Mouse (Mus musculus): Measurements from ENCODE around the gene Pidd1. TPM values are rescaled to one million over a fixed set of nuclear protein-coding genes. Genes with fewer than 3 reads are reported as not detected.

Gene Pidd1
- polyA plus RNA-seq, 1 experiment, result 39.0 TPM

GRCm38 (mm10) chr7:141466045-141466394 is 22.2 kb upstream of the Pidd1 start:
- no peak for TF ChIP-seq GATA1 (IDR thresholded peaks at IDR 0.05; ENCODE audit: low read length)

- no peak for TF ChIP-seq GATA1 (IDR thresholded peaks at IDR 0.05; ENCODE audit: low read length)
Observed at GRCm38 (mm10) chr7:141465388-141466044, 21.7 kb upstream of the Pidd1 start.

- TF ChIP-seq GATA1 (IDR thresholded peaks at IDR 0.05; ENCODE audit: low read length), result no peak
Observed at GRCm38 (mm10) chr7:141464603-141465201, 20.9 kb upstream of the Pidd1 start.

- no peak for TF ChIP-seq GATA1 (IDR thresholded peaks at IDR 0.05; ENCODE audit: low read length)
Observed at GRCm38 (mm10) chr7:141463824-141464602, 20.2 kb upstream of the Pidd1 start.

- no peak for TF ChIP-seq GATA1 (IDR thresholded peaks at IDR 0.05; ENCODE audit: low read length)
Observed at GRCm38 (mm10) chr7:141462333-141462821, 18.6 kb upstream of the Pidd1 start.

GRCm38 (mm10) chr7:141461521-141462332 is 17.9 kb upstream of the Pidd1 start:
- TF ChIP-seq GATA1 (IDR thresholded peaks at IDR 0.05; ENCODE audit: low read length), result no peak

GRCm38 (mm10) chr7:141460391-141461113 is 16.7 kb upstream of the Pidd1 start, which contains the start of gene Cracr2b:
TSS of gene Cracr2b (plus strand) at chr7:141461094.
- no peak for TF ChIP-seq GATA1 (IDR thresholded peaks at IDR 0.05; ENCODE audit: low read length)

- TF ChIP-seq GATA1 (IDR thresholded peaks at IDR 0.05; ENCODE audit: low read length), result no peak
Observed at GRCm38 (mm10) chr7:141460001-141460390, 16.2 kb upstream of the Pidd1 start.

- TF ChIP-seq GATA1 (IDR thresholded peaks at IDR 0.05; ENCODE audit: low read length), result no peak
Observed at GRCm38 (mm10) chr7:141459301-141459711, 15.5 kb upstream of the Pidd1 start.

- no peak for TF ChIP-seq GATA1 (IDR thresholded peaks at IDR 0.05; ENCODE audit: low read length)
Observed at GRCm38 (mm10) chr7:141458661-141459060, 14.8 kb upstream of the Pidd1 start.

GRCm38 (mm10) chr7:141457986-141458660 is 14.3 kb upstream of the Pidd1 start:
- TF ChIP-seq GATA1 (IDR thresholded peaks at IDR 0.05; ENCODE audit: low read length), result no peak

GRCm38 (mm10) chr7:141457236-141457635 is 13.4 kb upstream of the Pidd1 start:
- TF ChIP-seq GATA1 (IDR thresholded peaks at IDR 0.05; ENCODE audit: low read length), result no peak

GRCm38 (mm10) chr7:141456739-141457138 is 12.9 kb upstream of the Pidd1 start:
- TF ChIP-seq GATA1 (IDR thresholded peaks at IDR 0.05; ENCODE audit: low read length), result no peak

GRCm38 (mm10) chr7:141455610-141456314 is 11.9 kb upstream of the Pidd1 start:
- no peak for TF ChIP-seq GATA1 (IDR thresholded peaks at IDR 0.05; ENCODE audit: low read length)
